ENCODE assay signal across 8 mouse cellular contexts in genomic region chr12:113156540-113156929, GRCm38 (mm10). TPM values are rescaled to one million over a fixed set of nuclear protein-coding genes. Genes with fewer than 3 reads are reported as not detected.
DNase-seq lines count a peak whose midpoint lies in the region; ATAC-seq and TF ChIP-seq lines count a peak whose summit lies in the region.

No protein-coding gene starts in this region.

- under 1% methylated on average over 23 of the region's 23 CpGs for WGBS in kidney, embryonic 15.5 days
- under 1% methylated on average over 23 of the region's 23 CpGs for WGBS in hindbrain, embryonic 15.5 days
- WGBS in midbrain, postnatal 0 days, result under 1% methylated on average over 23 of the region's 23 CpGs

- ATAC-seq in kidney, embryonic 15.5 days (replicated peaks; ENCODE audit: low FRiP score), result peak; percentile 58
- no peak for ATAC-seq in hindbrain, embryonic 15.5 days (ENCODE audit: low FRiP score, low read depth)
- 0 out of 2 replicates have a peak, but pooled peaks have one; percentile 0 for ATAC-seq in midbrain, postnatal 0 days (ENCODE audit: low FRiP score)
- ATAC-seq in inflammation-experienced regulatory T-cells, adult 6 months, result no peak

- peak overlapping the region; percentile 78 for H3K4me2 ChIP-seq in kidney, embryonic 15.5 days
- H3K4me2 ChIP-seq in hindbrain, embryonic 15.5 days, result peak overlapping the region; percentile 97
- peak overlapping the region; percentile 83 for H3K4me2 ChIP-seq in midbrain, postnatal 0 days (ENCODE audit: low read depth, low read length, poor library complexity, severe bottlenecking)

- peak overlapping the region; percentile 59 for H3K4me3 ChIP-seq in kidney, embryonic 15.5 days (replicated peaks)
- peak overlapping the region; percentile 82 for H3K4me3 ChIP-seq in hindbrain, embryonic 15.5 days
- H3K4me3 ChIP-seq in midbrain, postnatal 0 days (ENCODE audit: low read depth, low read length), result peak overlapping the region; percentile 50

- H3K9me3 ChIP-seq in kidney, embryonic 15.5 days (replicated peaks), result no peaks in the 10 kb centered on the region
- no peaks in the 10 kb centered on the region for H3K9me3 ChIP-seq in hindbrain, embryonic 15.5 days
- no peaks in the 10 kb centered on the region for H3K9me3 ChIP-seq in midbrain, postnatal 0 days (ENCODE audit: low read length)

- no peak for TF ChIP-seq CTCF in midbrain, postnatal 0 days (IDR thresholded peaks at IDR 0.05)

- no peaks in the 10 kb centered on the region for H3K27me3 ChIP-seq in kidney, embryonic 15.5 days
- H3K27me3 ChIP-seq in hindbrain, embryonic 15.5 days, result peaks cover 8% of the 10 kb centered on the region
- no peaks in the 10 kb centered on the region for H3K27me3 ChIP-seq in midbrain, postnatal 0 days (ENCODE audit: insufficient read depth, low read length)

- peaks cover 13% of the 10 kb centered on the region for H3K36me3 ChIP-seq in kidney, embryonic 15.5 days
- H3K36me3 ChIP-seq in hindbrain, embryonic 15.5 days, result no peaks in the 10 kb centered on the region
- H3K36me3 ChIP-seq in midbrain, postnatal 0 days (ENCODE audit: insufficient read depth, low read length), result no peaks in the 10 kb centered on the region

- peaks cover 44% of the 10 kb centered on the region for H3K4me1 ChIP-seq in kidney, embryonic 15.5 days
- peaks cover 27% of the 10 kb centered on the region for H3K4me1 ChIP-seq in hindbrain, embryonic 15.5 days (replicated peaks)
- peaks cover 10% of the 10 kb centered on the region; the same call in 1 of the 2 replicates for H3K4me1 ChIP-seq in midbrain, postnatal 0 days (ENCODE audit: insufficient read depth, low read length)

- peak overlapping the region; percentile 56 for H3K9ac ChIP-seq in kidney, embryonic 15.5 days
- H3K9ac ChIP-seq in hindbrain, embryonic 15.5 days, result peak overlapping the region; percentile 44
- peak overlapping the region; percentile 36 for H3K9ac ChIP-seq in midbrain, postnatal 0 days (replicated peaks; ENCODE audit: low read length, poor library complexity, severe bottlenecking)

- peak overlapping the region; percentile 82 for H3K27ac ChIP-seq in kidney, embryonic 15.5 days
- no peak overlapping the region; the same call in 1 of the 2 replicates for H3K27ac ChIP-seq in hindbrain, embryonic 15.5 days (replicated peaks)
- no peak overlapping the region for H3K27ac ChIP-seq in midbrain, postnatal 0 days (ENCODE audit: low read depth, low read length)

- no peak for DNase-seq in kidney, adult 18-20 months
- DNase-seq in WW6 (ENCODE audit: low read depth, low spot score), result peak; percentile 78
- no peak for DNase-seq in midbrain, postnatal 0 days (ENCODE audit: low spot score)
- no peak for DNase-seq in cerebellum, adult 8-10 months
- no peak for DNase-seq in frontal cortex, postnatal 25 days (ENCODE audit: low spot score in 2 of 2)

RNA-seq across cellular contexts. Expression of gene Tedc1, which starts 0.3 kb away (rescaled TPM):
- polyA plus RNA-seq in kidney, embryonic 15.5 days (2015; fragmentation: Nextera tagmentation; extraction: Ambion mirVana), result 40.2 and 42.0 TPM in 2 replicates
- 18.3 and 23.6 TPM in 2 replicates for polyA plus RNA-seq in hindbrain, embryonic 15.5 days (2015; fragmentation: Nextera tagmentation; extraction: Ambion mirVana)
- total RNA-seq in midbrain, postnatal 0 days (2014; rRNA removed), result 4.3 and 17.0 TPM in 2 replicates
- 8.8 and 8.9 TPM in 2 replicates for polyA plus RNA-seq in midbrain, postnatal 0 days (2015; fragmentation: Nextera tagmentation; extraction: Ambion mirVana)
- polyA plus RNA-seq in inflammation-experienced regulatory T-cells, adult 6 months (2017; shearing (Covaris generic)), result 10 to 100 TPM in 1 of 3 experiments, 1 to 10 TPM in 1, under 1 TPM in 1; 0.90 to 12.3 (median 3.1) TPM

RNA-seq across cellular contexts. Expression of gene Crip1, which starts 10.4 kb away (rescaled TPM):
- 309 and 310 TPM in 2 replicates for polyA plus RNA-seq in kidney, embryonic 15.5 days (2015; fragmentation: Nextera tagmentation; extraction: Ambion mirVana)
- polyA plus RNA-seq in hindbrain, embryonic 15.5 days (2015; fragmentation: Nextera tagmentation; extraction: Ambion mirVana), result 29.2 and 34.7 TPM in 2 replicates
- 2.5 and 3.9 TPM in 2 replicates for total RNA-seq in midbrain, postnatal 0 days (2014; rRNA removed)
- 25.0 and 26.0 TPM in 2 replicates for polyA plus RNA-seq in midbrain, postnatal 0 days (2015; fragmentation: Nextera tagmentation; extraction: Ambion mirVana)
- 1,000 to 10,000 TPM in 1 of 3 experiments, 100 to 1,000 TPM in 2; 839 to 2,286 (median 900) TPM for polyA plus RNA-seq in inflammation-experienced regulatory T-cells, adult 6 months (2017; shearing (Covaris generic))

RNA-seq across cellular contexts. Expression of gene Crip2, which starts 16.5 kb away (rescaled TPM):
- 203 and 210 TPM in 2 replicates for polyA plus RNA-seq in kidney, embryonic 15.5 days (2015; fragmentation: Nextera tagmentation; extraction: Ambion mirVana)
- 294 and 336 TPM in 2 replicates for polyA plus RNA-seq in hindbrain, embryonic 15.5 days (2015; fragmentation: Nextera tagmentation; extraction: Ambion mirVana)
- total RNA-seq in midbrain, postnatal 0 days (2014; rRNA removed), result 147 and 185 TPM in 2 replicates
- polyA plus RNA-seq in midbrain, postnatal 0 days (2015; fragmentation: Nextera tagmentation; extraction: Ambion mirVana), result 317 and 336 TPM in 2 replicates
- 10 to 100 TPM in 1 of 3 experiments, 1 to 10 TPM in 2; 4.9 to 10.4 (median 6.0) TPM for polyA plus RNA-seq in inflammation-experienced regulatory T-cells, adult 6 months (2017; shearing (Covaris generic))

RNA-seq across cellular contexts. Expression of gene Tmem121, which starts 29.2 kb away (rescaled TPM):
- 9.5 and 10.5 TPM in 2 replicates for polyA plus RNA-seq in kidney, embryonic 15.5 days (2015; fragmentation: Nextera tagmentation; extraction: Ambion mirVana)
- polyA plus RNA-seq in hindbrain, embryonic 15.5 days (2015; fragmentation: Nextera tagmentation; extraction: Ambion mirVana), result 47.3 and 49.8 TPM in 2 replicates
- total RNA-seq in midbrain, postnatal 0 days (2014; rRNA removed), result 80.8 and 89.1 TPM in 2 replicates
- 63.6 and 67.5 TPM in 2 replicates for polyA plus RNA-seq in midbrain, postnatal 0 days (2015; fragmentation: Nextera tagmentation; extraction: Ambion mirVana)
- polyA plus RNA-seq in inflammation-experienced regulatory T-cells, adult 6 months (2017; shearing (Covaris generic)), result under 1 TPM in 1 of 3 experiments, not detected in 2; 0.23 TPM

RNA-seq across cellular contexts. Expression of gene Mta1, which starts 58.5 kb away (rescaled TPM):
- polyA plus RNA-seq in kidney, embryonic 15.5 days (2015; fragmentation: Nextera tagmentation; extraction: Ambion mirVana), result 16.0 and 16.3 TPM in 2 replicates
- 16.3 and 16.6 TPM in 2 replicates for polyA plus RNA-seq in hindbrain, embryonic 15.5 days (2015; fragmentation: Nextera tagmentation; extraction: Ambion mirVana)
- total RNA-seq in midbrain, postnatal 0 days (2014; rRNA removed), result 48.3 and 55.2 TPM in 2 replicates
- 15.3 and 16.8 TPM in 2 replicates for polyA plus RNA-seq in midbrain, postnatal 0 days (2015; fragmentation: Nextera tagmentation; extraction: Ambion mirVana)
- polyA plus RNA-seq in inflammation-experienced regulatory T-cells, adult 6 months (2017; shearing (Covaris generic)), result 10 to 100 TPM; 12.1 to 15.0 (median 13.8) TPM

Comparison
In these comparisons a context has a peak if more than half of its experiments do, and no peak if none do; other contexts are left out.
1. ATAC-seq: peak in kidney, embryonic 15.5 days (single experiment) and midbrain, postnatal 0 days (single experiment); none in hindbrain, embryonic 15.5 days (single experiment) and inflammation-experienced regulatory T-cells, adult 6 months (single experiment).
2. RNA of gene Crip2, which starts 16.5 kb away (polyA plus RNA-seq): 294 to 336 TPM in hindbrain, embryonic 15.5 days, 317 to 336 TPM in midbrain, postnatal 0 days and 203 to 210 TPM in kidney, embryonic 15.5 days; 4.9 to 10.4 TPM in inflammation-experienced regulatory T-cells, adult 6 months; every median in the first group is over 10 times any median in the second.
3. Peak in every context shown above with its lines, with median percentiles within 50 percentile points of each other: H3K4me2 ChIP-seq, H3K4me3 ChIP-seq and H3K9ac ChIP-seq.